29 mouse cellular contexts compared by ENCODE assay signal in the genomic region with DNA sequence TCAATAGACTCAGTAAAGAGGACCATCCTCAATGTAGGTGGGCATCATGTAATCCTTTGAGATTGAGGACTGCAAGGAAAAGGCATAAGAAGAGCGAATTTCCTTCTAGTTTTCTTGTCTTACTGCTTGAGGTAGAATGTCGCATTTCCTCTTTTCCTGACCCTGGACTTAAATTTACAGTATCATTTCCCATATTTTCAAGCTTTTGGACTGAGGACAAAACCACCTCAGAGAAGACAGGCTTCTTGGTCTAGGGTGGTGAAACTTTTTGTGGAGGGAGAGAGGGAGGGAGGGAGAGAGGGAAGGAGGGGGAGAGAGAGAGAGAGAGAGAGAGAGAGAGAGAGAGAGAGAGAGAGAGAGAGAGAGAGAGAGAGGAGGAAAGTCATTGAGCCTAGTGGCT.
DNase-seq lines count a peak whose midpoint lies in the region; ATAC-seq and TF ChIP-seq lines count a peak whose summit lies in the region.
"Had no signal": no experiment of that assay in that cellular context is flagged by ENCODE, and none has a peak within 500 bp of the region (broad histone marks: within the 10 kb centered on the region; RNA-seq: fewer than 3 reads in every experiment).

No protein-coding gene starts in this region.

- H3K27ac ChIP-seq in hindbrain, postnatal 0 days: no peak overlapping the region
- H3K27ac ChIP-seq: embryonic facial prominence, embryonic 10.5 days; embryonic facial prominence, embryonic 13.5 days; forebrain, embryonic 12.5 days; forebrain, embryonic 15.5 days; heart, adult 2 months; heart, embryonic 10.5 days; heart, embryonic 13.5 days; hindbrain, embryonic 12.5 days; hindbrain, embryonic 15.5 days; intestine, embryonic 15.5 days had no signal

- no peak overlapping the region for H3K4me2 ChIP-seq in hindbrain, postnatal 0 days (ENCODE audit: low read depth, low read length)
- H3K4me2 ChIP-seq: embryonic facial prominence, embryonic 13.5 days; forebrain, embryonic 12.5 days; forebrain, embryonic 15.5 days; heart, embryonic 13.5 days; hindbrain, embryonic 12.5 days; hindbrain, embryonic 15.5 days; intestine, embryonic 15.5 days had no signal

- no peak overlapping the region for H3K9ac ChIP-seq in hindbrain, postnatal 0 days (replicated peaks; ENCODE audit: low read length)
- H3K9ac ChIP-seq: embryonic facial prominence, embryonic 13.5 days; forebrain, embryonic 12.5 days; forebrain, embryonic 15.5 days; heart, embryonic 13.5 days; hindbrain, embryonic 12.5 days; hindbrain, embryonic 15.5 days; intestine, embryonic 15.5 days had no signal

- intact Hi-C loops in left cerebral cortex, postnatal 25 days (cut with DNase I): no loop called here

- 96% methylated on average over 2 of the region's 2 CpGs for WGBS in hindbrain, postnatal 0 days

- H3K9me3 ChIP-seq in hindbrain, postnatal 0 days (ENCODE audit: low read length): no peaks in the 10 kb centered on the region
- H3K9me3 ChIP-seq: embryonic facial prominence, embryonic 10.5 days; embryonic facial prominence, embryonic 13.5 days; forebrain, embryonic 12.5 days; forebrain, embryonic 15.5 days; heart, embryonic 10.5 days; heart, embryonic 13.5 days; hindbrain, embryonic 12.5 days; hindbrain, embryonic 15.5 days; intestine, embryonic 15.5 days had no signal

- H3K4me3 ChIP-seq in hindbrain, postnatal 0 days (ENCODE audit: low read length): no peak overlapping the region
- H3K4me3 ChIP-seq: embryonic facial prominence, embryonic 10.5 days; embryonic facial prominence, embryonic 13.5 days; erythroblast, embryonic 14.5 days; forebrain, embryonic 12.5 days; forebrain, embryonic 15.5 days; heart, adult 2 months; heart, embryonic 10.5 days; heart, embryonic 13.5 days; hindbrain, embryonic 12.5 days; hindbrain, embryonic 15.5 days; intestine, embryonic 15.5 days had no signal

- ATAC-seq in granulocyte monocyte progenitor cell, adult 5-6 weeks (replicated peaks; ENCODE audit: poor library complexity, severe bottlenecking): peak; percentile 85
- ATAC-seq in megakaryocyte, adult 5-6 weeks (ENCODE audit: poor library complexity, severe bottlenecking): peak; percentile 79
- no peak for ATAC-seq in hindbrain, postnatal 0 days
- ATAC-seq: forebrain, embryonic 15.5 days; intestine, embryonic 15.5 days; Patski had no signal

- no peaks in the 10 kb centered on the region for H3K27me3 ChIP-seq in hindbrain, postnatal 0 days (ENCODE audit: insufficient read depth, low read length)
- H3K27me3 ChIP-seq: CH12.LX; embryonic facial prominence, embryonic 13.5 days; forebrain, embryonic 12.5 days; forebrain, embryonic 15.5 days; heart, embryonic 13.5 days; hindbrain, embryonic 12.5 days; hindbrain, embryonic 15.5 days; intestine, embryonic 15.5 days; Patski had no signal

- H3K36me3 ChIP-seq in hindbrain, postnatal 0 days (ENCODE audit: insufficient read depth, low read length): no peaks in the 10 kb centered on the region
- H3K36me3 ChIP-seq: embryonic facial prominence, embryonic 10.5 days; embryonic facial prominence, embryonic 13.5 days; forebrain, embryonic 12.5 days; forebrain, embryonic 15.5 days; G1E; heart, embryonic 10.5 days; heart, embryonic 13.5 days; hindbrain, embryonic 12.5 days; hindbrain, embryonic 15.5 days; intestine, embryonic 15.5 days had no signal

- no peak for TF ChIP-seq CTCF in hindbrain, postnatal 0 days (IDR thresholded peaks at IDR 0.05; ENCODE audit: low read depth)

- no peaks in the 10 kb centered on the region for H3K4me1 ChIP-seq in hindbrain, postnatal 0 days (ENCODE audit: insufficient read depth, low read length)
- H3K4me1 ChIP-seq: embryonic facial prominence, embryonic 10.5 days; embryonic facial prominence, embryonic 13.5 days; forebrain, embryonic 12.5 days; forebrain, embryonic 15.5 days; hindbrain, embryonic 12.5 days; hindbrain, embryonic 15.5 days; intestine, embryonic 15.5 days had no signal

- DNase-seq in A20 (ENCODE audit: low read depth, low spot score): peak; percentile 7
- DNase-seq in left cerebral cortex, postnatal 25 days (ENCODE audit: low spot score in 2 of 2): no peak
- DNase-seq in lung, postnatal 4 days: no peak
- no peak for DNase-seq in hindbrain, postnatal 0 days (ENCODE audit: low spot score)
- DNase-seq: adrenal gland, postnatal 10 days; B cell, adult 2 months; cerebellum, adult 18-20 months; cerebellum, adult 9-11 months; cerebellum, postnatal 25 days; embryo, embryonic 11 days; gastrocnemius, postnatal 25 days; heart, adult 2 months; heart, postnatal 14 days; heart, postnatal 4 days had no signal
